In the genomic region with DNA sequence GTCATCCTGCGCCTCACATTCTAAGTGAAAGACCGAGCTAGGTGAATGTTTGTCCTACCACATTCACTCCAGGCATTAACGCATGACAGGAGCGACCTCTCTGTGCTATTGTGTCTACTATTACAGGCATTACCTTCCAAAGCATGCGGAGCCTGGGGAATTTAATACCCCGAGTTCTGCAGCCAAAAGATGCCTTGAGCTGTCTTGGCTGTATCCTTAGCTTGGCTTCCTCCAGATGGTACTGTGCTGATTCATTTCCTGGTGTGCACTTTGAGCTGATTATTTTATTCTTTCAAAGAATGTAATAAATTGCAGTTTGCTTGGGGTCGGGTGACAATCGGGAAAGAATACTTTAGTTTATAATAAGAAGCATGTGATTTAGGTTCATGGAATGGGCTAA, we compare ENCODE assay signal across 11 mouse cellular contexts.
DNase-seq lines count a peak whose midpoint lies in the region; ATAC-seq and TF ChIP-seq lines count a peak whose summit lies in the region.
"Had no signal": no experiment of that assay in that cellular context is flagged by ENCODE, and none has a peak within 500 bp of the region (broad histone marks: within the 10 kb centered on the region; RNA-seq: fewer than 3 reads in every experiment).

No protein-coding gene starts in this region.

- peak; percentile 60; the same call in 1 of the 2 replicates for ATAC-seq in forebrain, postnatal 0 days
- ATAC-seq in erythroid progenitor cell, adult 5-6 weeks (replicated peaks; ENCODE audit: low FRiP score, poor library complexity, severe bottlenecking) = no peak

- WGBS in forebrain, postnatal 0 days = 52% methylated on average over 8 of the region's 8 CpGs
- 80% methylated on average over 8 of the region's 8 CpGs for WGBS in heart, embryonic 10.5 days

- peak in 1 of 2 experiments; percentile 48 for DNase-seq in layer of hippocampus, adult 2 months (ENCODE audit: low spot score in 2 of 2)
- DNase-seq in layer of hippocampus, postnatal 25 days (ENCODE audit: extremely low spot score in 1 of 2, low spot score in 1 of 2) = no peak
- peak; percentile 69 for DNase-seq in brain, adult 2 months (ENCODE audit: low read depth, low spot score)
- DNase-seq in forebrain, postnatal 0 days = peak; percentile 41
- no peak for DNase-seq in heart, embryonic 10.5 days (ENCODE audit: low spot score)
- DNase-seq: cerebellum, adult 11 months; retina, postnatal 1 day had no signal

- TF ChIP-seq POLR2A in myocyte (IDR thresholded peaks at IDR 0.05; ENCODE audit: insufficient read length, low read depth) = no peak

- H3K4me2 ChIP-seq in forebrain, postnatal 0 days (ENCODE audit: low read depth) = no peak overlapping the region
- H3K4me2 ChIP-seq in myocyte (ENCODE audit: low read depth) = peak overlapping the region; percentile 3
- H3K4me2 ChIP-seq: embryonic facial prominence, embryonic 13.5 days had no signal

- no peaks in the 10 kb centered on the region for H3K4me1 ChIP-seq in forebrain, postnatal 0 days (ENCODE audit: insufficient read depth)
- H3K4me1 ChIP-seq in heart, embryonic 10.5 days = no peaks in the 10 kb centered on the region

- H3K9ac ChIP-seq in forebrain, postnatal 0 days = no peak overlapping the region
- H3K9ac ChIP-seq: embryonic facial prominence, embryonic 13.5 days had no signal

- no peaks in the 10 kb centered on the region for H3K79me2 ChIP-seq in myocyte (ENCODE audit: control insufficient read depth, insufficient read depth)

- no peak for TF ChIP-seq CTCF in layer of hippocampus, adult 2 months (conservative IDR thresholded peaks at IDR 0.05)
- no peak for TF ChIP-seq CTCF in forebrain, postnatal 0 days (IDR thresholded peaks at IDR 0.05; ENCODE audit: low read depth)

- H3ac ChIP-seq in myocyte (ENCODE audit: control insufficient read depth, insufficient read length) = no peak overlapping the region

- H3K9me3 ChIP-seq in forebrain, postnatal 0 days (ENCODE audit: low read length) = no peaks in the 10 kb centered on the region
- H3K9me3 ChIP-seq in heart, embryonic 10.5 days = no peaks in the 10 kb centered on the region
- H3K9me3 ChIP-seq: embryonic facial prominence, embryonic 13.5 days; G1E had no signal

- no peaks in the 10 kb centered on the region for H3K27me3 ChIP-seq in forebrain, postnatal 0 days (ENCODE audit: insufficient read depth, low read length)
- H3K27me3 ChIP-seq in myocyte (ENCODE audit: control insufficient read depth, insufficient read depth, insufficient read length) = no peaks in the 10 kb centered on the region
- no peaks in the 10 kb centered on the region for H3K27me3 ChIP-seq in heart, embryonic 10.5 days (ENCODE audit: insufficient read depth, poor library complexity, severe bottlenecking)
- H3K27me3 ChIP-seq: embryonic facial prominence, embryonic 13.5 days had no signal

- no peaks in the 10 kb centered on the region for H3K36me3 ChIP-seq in forebrain, postnatal 0 days (ENCODE audit: insufficient read depth)
- no peaks in the 10 kb centered on the region for H3K36me3 ChIP-seq in myocyte (ENCODE audit: control insufficient read depth, insufficient read depth)
- no peaks in the 10 kb centered on the region for H3K36me3 ChIP-seq in heart, embryonic 10.5 days
- H3K36me3 ChIP-seq: embryonic facial prominence, embryonic 13.5 days; G1E had no signal

- peak overlapping the region; percentile 70; the same call in 1 of the 2 replicates for H3K27ac ChIP-seq in layer of hippocampus, adult 2 months
- H3K27ac ChIP-seq in forebrain, postnatal 0 days (ENCODE audit: low read depth, low read length) = no peak overlapping the region
- no peak overlapping the region for H3K27ac ChIP-seq in heart, embryonic 10.5 days
- H3K27ac ChIP-seq: embryonic facial prominence, embryonic 13.5 days had no signal

- peak overlapping the region; percentile 29; the same call in 1 of the 2 replicates for H3K4me3 ChIP-seq in layer of hippocampus, adult 2 months
- H3K4me3 ChIP-seq in forebrain, postnatal 0 days (ENCODE audit: low read depth, low read length) = no peak overlapping the region
- no peak overlapping the region for H3K4me3 ChIP-seq in myocyte
- no peak overlapping the region for H3K4me3 ChIP-seq in heart, embryonic 10.5 days
- H3K4me3 ChIP-seq: embryonic facial prominence, embryonic 13.5 days had no signal

TF ChIP-seq in myocyte, 11 proteins besides CTCF, POLR2A, EP300 and RAD21:
- TF ChIP-seq USF1 (IDR thresholded peaks at IDR 0.05; ENCODE audit: low read depth) (no peak), MYOG (IDR thresholded peaks at IDR 0.05; ENCODE audit: control insufficient read depth in 1 of 3, insufficient read depth in 1 of 3, insufficient read length in 2 of 3, low read depth in 2 of 3) (no peak), E2F4 (IDR thresholded peaks at IDR 0.05; ENCODE audit: insufficient read depth) (no peak), TCF12 (IDR thresholded peaks at IDR 0.05; ENCODE audit: insufficient read depth, poor library complexity, severe bottlenecking) (no peak), CEBPB (IDR thresholded peaks at IDR 0.05; ENCODE audit: insufficient read depth, poor library complexity, severe bottlenecking) (no peak), MAX (IDR thresholded peaks at IDR 0.05; ENCODE audit: low read depth) (no peak), POLR2AphosphoS2 (IDR thresholded peaks at IDR 0.05; ENCODE audit: insufficient read length, low read depth) (no peak), TCF3 (IDR thresholded peaks at IDR 0.05; ENCODE audit: insufficient read length, low read depth) (no peak), MYOD1 (IDR thresholded peaks at IDR 0.05; ENCODE audit: control insufficient read depth in 1 of 3, insufficient read length in 2 of 3, low read depth in 2 of 3) (no peak), REST (IDR thresholded peaks at IDR 0.05; ENCODE audit: insufficient read depth, insufficient read length) (no peak), SRF (IDR thresholded peaks at IDR 0.05; ENCODE audit: control insufficient read depth, insufficient read length, low read depth) (no peak)

Comparison
In these comparisons a context has a peak if more than half of its experiments do, and no peak if none do; other contexts are left out.
1. DNase-seq: peak in brain, adult 2 months (single experiment) and forebrain, postnatal 0 days (single experiment); none in layer of hippocampus, postnatal 25 days (0 of 2) and heart, embryonic 10.5 days (single experiment).